Mouse (Mus musculus) lung, postnatal 0 days (tissue): ENCODE results near the gene Ablim2. TPM values are rescaled to one million over a fixed set of nuclear protein-coding genes. Genes with fewer than 3 reads are reported as not detected.

Experiments
- ATAC-seq: fragments of 200-750 bp; cut with Nextera tagmentation; 2 replicates; pipeline ENCODE4 v1.8.0; 2017; ENCODE audit warnings: moderate library complexity
- DNase-seq: peaks from one replicate; pipeline ENCODE4 v3.0.0-alpha.2; 2016; ENCODE audit warnings: low spot score
- H3K27ac ChIP-seq: fragments of 300-500 bp; sonication (generic); 2 replicates; pipeline ENCODE4 v1.5.1; 2014; ENCODE audit warnings: antibody characterized with exemption, mild to moderate bottlenecking, low read length, mixed read lengths
- H3K27me3 ChIP-seq: fragments of 300-500 bp; sonication (generic); replicated peaks from 2 replicates; pipeline ENCODE4 v1.6.1; 2014; ENCODE audit warnings: low read length, mixed read lengths; ENCODE audit not compliant: insufficient read depth
- H3K36me3 ChIP-seq: fragments of 300-500 bp; sonication (generic); 2 replicates; pipeline ENCODE4 v1.6.1; 2014; ENCODE audit warnings: low read length, mixed read lengths; ENCODE audit not compliant: insufficient read depth
- H3K4me1 ChIP-seq: fragments of 300-500 bp; sonication (generic); 2 replicates; pipeline ENCODE4 v1.6.1; 2014; ENCODE audit warnings: antibody characterized with exemption, low read depth, low read length, mixed read lengths; ENCODE audit not compliant: insufficient read depth
- H3K4me2 ChIP-seq: fragments of 300-500 bp; sonication (generic); replicated peaks from 2 replicates; pipeline ENCODE4 v1.6.1; 2014; ENCODE audit warnings: low read depth, mild to moderate bottlenecking, low read length, moderate library complexity, mixed read lengths
- H3K4me3 ChIP-seq: fragments of 300-500 bp; sonication (generic); 2 replicates; pipeline ENCODE4 v1.5.1; 2014; ENCODE audit warnings: low read depth, low read length
- H3K9ac ChIP-seq: fragments of 300-500 bp; sonication (generic); replicated peaks from 2 replicates; pipeline ENCODE4 v1.6.1; 2014; ENCODE audit warnings: low read depth, mild to moderate bottlenecking
- H3K9me3 ChIP-seq: fragments of 300-500 bp; sonication (generic); 2 replicates; pipeline ENCODE4 v1.6.1; 2016; ENCODE audit warnings: low read length, mixed read lengths
- CTCF ChIP-seq: IDR thresholded peaks from 2 replicates; pipeline ENCODE4 v1.5.1; 2016; ENCODE audit warnings: antibody characterized with exemption, mild to moderate bottlenecking
- EP300 ChIP-seq: IDR thresholded peaks from 2 replicates; pipeline ENCODE4 v1.6.1; 2016; ENCODE audit warnings: antibody characterized with exemption, mild to moderate bottlenecking, control low read depth
- WGBS: fragments of 180-500 bp; shearing (Covaris S2); extraction: QIAGEN DNeasy Blood & Tissue Kit; methylation state at CpG from one replicate; pipeline ENCODE4 v1.1.7; 2014; 5-methylcytosine and 5-hydroxymethylcytosine counted together
- polyA plus RNA-seq: library from polyadenylated mRNA; unstranded; fragments of >200 nt; fragmentation: Nextera tagmentation; extraction: Ambion mirVana; gene quantifications from 2 replicates; pipeline ENCODE4 v1.2.1, GENCODE M21; 2015

Gene Ablim2
- polyA plus RNA-seq, 1 experiment from 2014 or later: 0.74 TPM

DNA sequence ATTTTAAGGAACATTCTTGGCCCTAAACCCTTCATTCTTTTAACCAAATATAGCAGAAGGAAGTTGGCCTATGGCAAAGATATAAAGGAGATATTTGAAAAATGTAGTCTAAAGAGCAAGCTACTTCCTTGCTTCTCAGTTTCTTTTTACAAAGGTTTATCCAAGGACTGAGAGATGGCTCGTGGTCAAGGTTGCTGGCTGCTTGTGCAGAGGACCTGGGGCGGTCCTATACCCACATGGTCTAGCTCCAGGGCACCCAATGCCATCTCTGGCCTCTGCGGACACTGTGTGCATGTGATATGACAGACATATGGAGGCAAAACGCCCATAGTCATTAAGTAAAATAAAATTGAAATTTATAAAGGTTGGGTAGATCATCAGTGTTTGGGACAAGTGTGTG is 138.2 kb downstream of the Ablim2 start:
- Histone ChIP-seq H3K4me2 (no peak overlapping the region), H3K9me3 (no peaks in the 10 kb centered on the region), H3K27me3 (no peaks in the 10 kb centered on the region), H3K9ac (no peak overlapping the region), H3K27ac (no peak overlapping the region), H3K36me3 (no peaks in the 10 kb centered on the region), H3K4me3 (no peak overlapping the region), H3K4me1 (peaks cover 14% of the 10 kb centered on the region; the same call in 1 of the 2 replicates)
- WGBS: 75% methylated on average over 4 of the region's 4 CpGs
- DNase-seq (no peak), ATAC-seq (no peak)
- TF ChIP-seq CTCF (no peak), EP300 (no peak)

DNA sequence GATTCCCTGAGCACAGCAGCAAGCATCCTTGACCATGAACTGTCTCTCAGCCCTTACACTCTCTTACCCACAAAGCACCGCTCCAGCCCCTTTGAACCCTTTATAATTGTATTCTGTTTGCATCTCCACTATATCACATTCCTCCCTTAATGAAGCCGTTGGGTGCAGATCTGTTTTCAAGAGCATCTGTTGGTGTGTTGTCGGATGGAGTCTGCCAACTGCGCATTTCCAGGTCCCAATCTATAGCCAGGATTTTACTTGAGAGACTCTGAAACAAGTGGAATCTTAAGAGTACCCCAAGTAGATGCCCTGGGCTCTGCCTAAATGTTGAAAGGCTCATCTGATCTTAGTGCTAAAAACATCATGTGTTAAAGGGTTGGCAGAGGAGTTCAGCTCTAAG is 138.9 kb downstream of the Ablim2 start:
- no peaks in the 10 kb centered on the region for H3K9me3 ChIP-seq
- no peak for TF ChIP-seq CTCF
- no peak for TF ChIP-seq EP300
- 81% methylated on average over 4 of the region's 4 CpGs for WGBS
- ATAC-seq (no peak), DNase-seq (no peak)
- H3K27me3 ChIP-seq: no peaks in the 10 kb centered on the region
- H3K4me3 ChIP-seq: no peak overlapping the region
- H3K9ac ChIP-seq: no peak overlapping the region
- no peak overlapping the region for H3K27ac ChIP-seq
- no peaks in the 10 kb centered on the region for H3K36me3 ChIP-seq
- H3K4me1 ChIP-seq: peaks cover 16% of the 10 kb centered on the region; the same call in 1 of the 2 replicates
- no peak overlapping the region for H3K4me2 ChIP-seq

DNA sequence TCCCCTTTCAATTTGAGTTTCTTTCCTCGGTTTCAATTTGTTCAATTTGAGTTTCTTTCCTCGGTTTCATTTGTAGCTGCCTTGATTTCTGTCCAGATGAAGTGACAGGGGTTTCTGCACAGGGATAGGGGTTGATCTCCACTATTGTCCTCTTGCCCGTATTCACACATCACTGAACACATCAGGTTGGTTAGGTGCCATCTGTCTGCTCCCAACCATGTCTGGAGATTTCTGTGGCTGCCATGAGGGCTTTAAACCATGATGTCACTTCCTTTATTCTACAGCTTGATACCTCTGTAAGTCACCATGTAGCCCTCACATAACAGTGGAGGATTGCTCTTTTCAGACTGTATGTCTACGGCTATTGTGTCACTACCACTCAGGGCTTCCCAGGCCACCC is 139.5 kb downstream of the Ablim2 start:
- H3K27ac ChIP-seq: no peak overlapping the region
- TF ChIP-seq CTCF (no peak), EP300 (no peak)
- no peak for ATAC-seq

DNA sequence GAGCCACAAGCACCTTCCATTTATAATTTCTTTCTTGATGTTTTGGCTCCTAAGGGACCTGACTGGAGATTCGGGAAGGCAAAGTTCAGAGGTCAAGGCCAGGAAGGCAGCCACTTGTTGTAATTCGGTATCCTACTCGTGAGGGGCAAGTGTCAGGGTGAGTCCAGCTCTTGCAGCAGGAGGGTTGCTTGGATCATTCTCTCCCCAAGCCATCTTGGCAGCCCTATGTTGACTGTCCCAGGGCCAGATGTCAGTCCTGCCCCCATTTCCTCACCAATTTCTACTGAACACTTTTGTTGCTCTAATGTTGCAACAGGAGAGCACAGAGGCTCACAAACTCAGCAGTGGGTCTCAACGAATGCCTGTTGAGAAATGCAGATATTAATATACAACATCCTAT is 140.4 kb downstream of the Ablim2 start:
- Histone ChIP-seq H3K27ac (no peak overlapping the region), H3K36me3 (no peaks in the 10 kb centered on the region), H3K4me1 (peaks cover 16% of the 10 kb centered on the region; the same call in 1 of the 2 replicates), H3K4me2 (no peak overlapping the region), H3K27me3 (no peaks in the 10 kb centered on the region), H3K4me3 (no peak overlapping the region), H3K9me3 (no peaks in the 10 kb centered on the region), H3K9ac (no peak overlapping the region)
- no peak for TF ChIP-seq CTCF
- TF ChIP-seq EP300: 0 out of 2 replicates have a peak, but pooled peaks have one; percentile 8
- 53% methylated on average over 4 of the region's 4 CpGs for WGBS
- peak; percentile 77 for DNase-seq
- ATAC-seq: peak; percentile 3; the same call in 1 of the 2 replicates

More for the DNA sequence above, 139.5 kb downstream of the Ablim2 start:
- Histone ChIP-seq H3K4me3 (no peak overlapping the region), H3K36me3 (no peaks in the 10 kb centered on the region), H3K4me1 (peaks cover 16% of the 10 kb centered on the region; the same call in 1 of the 2 replicates), H3K9me3 (no peaks in the 10 kb centered on the region), H3K4me2 (no peak overlapping the region), H3K9ac (no peak overlapping the region), H3K27me3 (no peaks in the 10 kb centered on the region)
- WGBS: 71% methylated on average over 4 of the region's 4 CpGs
- DNase-seq: no peak

DNA sequence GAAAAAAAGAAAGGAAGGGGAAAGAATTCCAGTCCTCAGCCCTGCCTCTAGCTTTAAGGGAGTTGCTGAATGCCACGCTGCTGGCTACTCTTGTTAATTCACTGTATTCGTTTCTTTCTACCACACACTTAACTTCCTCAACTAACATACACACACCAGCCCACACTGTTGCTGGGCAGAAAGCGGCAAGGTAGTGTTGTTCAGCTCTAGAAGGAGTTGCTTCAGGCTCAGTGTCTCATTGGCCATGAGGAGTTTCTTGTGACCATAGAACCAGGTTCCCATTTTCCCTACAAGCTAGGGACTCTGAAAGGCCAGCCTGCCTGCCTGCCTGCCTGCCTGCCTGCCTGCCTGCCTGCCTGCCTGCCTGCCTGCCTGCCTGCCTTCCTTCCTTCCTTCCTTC is 141.3 kb downstream of the Ablim2 start:
- DNase-seq (no peak), ATAC-seq (no peak)
- H3K36me3 ChIP-seq: no peaks in the 10 kb centered on the region
- H3K27me3 ChIP-seq: no peaks in the 10 kb centered on the region
- H3K4me1 ChIP-seq: peaks cover 16% of the 10 kb centered on the region; the same call in 1 of the 2 replicates
- H3K9ac ChIP-seq: no peak overlapping the region
- no peak overlapping the region for H3K4me3 ChIP-seq
- 84% methylated on average over 3 of the region's 3 CpGs for WGBS
- TF ChIP-seq CTCF (no peak), EP300 (no peak)
- no peak overlapping the region for H3K4me2 ChIP-seq
- H3K9me3 ChIP-seq: no peaks in the 10 kb centered on the region
- no peak overlapping the region for H3K27ac ChIP-seq

DNA sequence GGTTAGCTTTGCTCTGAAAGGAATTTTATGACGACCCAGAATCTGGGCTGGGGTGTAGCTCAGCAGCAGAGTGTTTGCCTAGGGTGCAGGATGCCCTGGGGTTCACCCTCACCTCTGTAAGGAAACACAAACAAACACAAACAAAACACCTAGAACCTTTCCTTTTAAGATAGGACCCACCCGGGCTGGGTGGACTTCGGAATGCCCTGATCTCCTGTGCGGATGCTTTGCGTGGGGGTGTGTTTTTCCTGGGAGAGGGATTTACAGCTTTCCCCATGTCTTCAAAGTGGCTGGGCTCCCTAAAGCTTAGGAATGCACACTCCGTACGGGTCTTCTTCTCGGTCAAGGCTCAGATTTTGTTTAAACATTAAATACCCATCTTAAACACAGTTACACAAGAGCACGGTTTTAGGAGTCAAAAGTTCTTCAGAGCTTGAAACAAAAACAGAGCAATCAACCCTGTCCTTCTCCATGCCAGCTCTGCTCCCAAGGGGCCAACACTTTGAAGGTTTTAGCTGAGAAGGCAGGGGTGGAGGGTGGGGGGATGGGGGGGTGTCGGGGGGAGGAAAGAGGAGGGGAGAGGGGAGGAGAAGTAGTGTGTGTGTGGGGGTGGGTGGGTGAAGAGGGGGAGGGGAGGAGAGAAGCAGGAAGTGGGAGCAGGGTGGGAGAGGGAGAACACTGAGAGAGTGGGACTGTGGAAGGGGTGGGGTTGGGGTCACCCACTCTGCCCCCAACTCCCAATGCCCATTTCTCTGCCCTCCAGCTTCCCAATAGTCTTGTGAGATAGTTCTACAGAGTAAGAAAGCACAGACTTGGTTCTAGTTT is 142.9 kb downstream of the Ablim2 start:
- H3K4me2 ChIP-seq: no peak overlapping the region
- no peaks in the 10 kb centered on the region for H3K9me3 ChIP-seq
- peaks cover 9% of the 10 kb centered on the region; the same call in 1 of the 2 replicates for H3K4me1 ChIP-seq
- peak; percentile 42 for ATAC-seq
- WGBS: 18% methylated on average over 10 of the region's 10 CpGs
- peak overlapping the region; percentile 35 for H3K27ac ChIP-seq
- no peaks in the 10 kb centered on the region for H3K27me3 ChIP-seq
- no peaks in the 10 kb centered on the region for H3K36me3 ChIP-seq
- DNase-seq: peak; percentile 58
- H3K4me3 ChIP-seq: no peak overlapping the region
- H3K9ac ChIP-seq: no peak overlapping the region
- TF ChIP-seq CTCF (no peak), EP300 (no peak)
